Mouse (Mus musculus): ENCODE results near the gene Wnt11.

GRCm38 (mm10) chr7:98786792-98787612 is 47.9 kb upstream of the Wnt11 start:
- TF ChIP-seq POLR2A (IDR thresholded peaks at IDR 0.05; ENCODE audit: insufficient read length, low read depth) (no peak), POLR2AphosphoS2 (IDR thresholded peaks at IDR 0.05; ENCODE audit: insufficient read length, low read depth) (no peak), SRF (IDR thresholded peaks at IDR 0.05; ENCODE audit: control insufficient read depth, insufficient read length, low read depth) (no peak)
